Mouse (Mus musculus) frontal cortex, postnatal 36 days (tissue): ENCODE measurements at regions not wholly inside any gene's neighbourhood (a gene's known extent, or its start where the extent isn't known, plus 50 kb on each side); places are given as distances from the start of the nearest gene placed in this dataset.
A peak's percentile ranks its signal among the peaks of the same experiment; 100 is the strongest.

Source experiments
- DNase-seq, 2 experiments: peaks; one replicate each; pipeline ENCODE4 v3.0.0; 2022; ENCODE audit warnings: low spot score in 2 of 2

DNA sequence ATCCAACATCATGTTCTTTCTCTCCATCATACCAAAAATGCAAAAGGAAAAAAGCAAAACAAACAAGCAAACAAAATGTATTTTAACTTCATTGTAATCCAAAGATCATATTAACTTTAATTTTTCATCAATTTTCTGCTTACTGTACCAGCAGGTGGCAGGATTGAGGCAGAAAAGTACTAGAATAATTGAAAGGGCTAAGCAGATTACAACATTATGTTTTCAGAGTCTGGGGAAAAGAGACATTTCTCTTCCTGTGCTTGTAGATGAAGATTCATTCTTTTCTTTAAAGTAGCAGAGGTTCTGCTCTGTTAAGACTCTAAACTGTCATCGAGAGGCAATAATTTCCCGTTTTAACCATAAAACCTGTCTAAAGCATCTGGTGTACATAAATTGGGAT is 394.7 kb upstream of the Slitrk6 start:
- DNase-seq, result peak; percentile 9 to 42

DNA sequence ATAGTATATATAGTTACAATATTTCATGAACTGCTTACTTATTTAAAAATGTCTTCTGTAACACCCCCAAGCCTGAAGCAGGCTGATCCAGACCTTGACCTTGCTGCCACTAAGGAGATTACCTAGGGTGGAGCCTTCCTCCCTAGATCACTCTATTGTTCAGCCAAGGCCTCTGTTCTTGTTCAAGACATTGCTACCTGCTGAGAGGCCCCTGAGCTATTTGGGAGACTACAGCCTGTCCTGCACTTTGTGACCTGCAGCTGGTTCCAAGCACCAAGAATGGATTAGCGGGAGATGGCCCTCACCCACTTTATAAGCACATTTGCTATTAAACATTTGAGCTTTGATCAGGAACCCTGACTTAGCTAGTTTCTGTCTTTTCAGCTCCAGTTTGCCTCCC is 361.7 kb upstream of the Slitrk6 start:
- DNase-seq, result no peak

DNA sequence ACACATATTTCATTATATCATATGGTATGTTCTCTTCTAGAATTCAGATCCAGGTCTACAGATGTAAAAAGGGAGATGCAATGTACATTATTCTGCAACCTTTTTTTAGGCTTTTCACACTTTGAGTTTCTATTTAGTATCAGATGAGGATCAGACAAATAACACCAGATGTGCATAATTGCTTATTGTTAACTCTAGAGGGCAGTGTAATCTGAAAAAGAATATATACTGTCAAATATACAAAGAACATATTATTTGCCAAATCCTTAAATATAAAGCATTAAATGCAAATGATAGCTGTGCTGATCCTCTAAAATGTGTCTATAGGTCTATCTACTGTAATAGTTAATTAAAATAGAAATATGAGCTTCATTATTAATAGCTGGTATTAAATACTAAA is 348.6 kb upstream of the Slitrk6 start:
- DNase-seq, result no peak

DNA sequence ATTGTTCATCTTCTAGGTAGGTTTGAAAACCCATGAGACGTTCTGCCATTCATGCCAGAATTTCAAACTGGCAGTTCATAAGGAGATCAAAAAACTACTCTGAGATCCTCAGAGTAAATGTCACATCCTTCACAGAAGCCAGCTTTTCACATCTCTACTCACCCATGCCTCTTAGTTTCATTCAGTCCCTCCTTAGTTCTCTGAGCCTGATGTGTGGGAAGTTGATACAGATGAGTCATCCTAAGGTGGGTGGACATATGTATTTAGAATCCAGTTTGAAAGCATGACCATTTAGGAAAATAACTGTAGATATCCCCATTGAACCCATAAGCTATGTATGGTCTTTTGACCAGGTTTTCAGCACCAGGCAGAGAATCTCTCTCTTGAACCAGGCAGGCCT is 345.3 kb upstream of the Slitrk6 start:
- DNase-seq, result peak; percentile 4 to 10

DNA sequence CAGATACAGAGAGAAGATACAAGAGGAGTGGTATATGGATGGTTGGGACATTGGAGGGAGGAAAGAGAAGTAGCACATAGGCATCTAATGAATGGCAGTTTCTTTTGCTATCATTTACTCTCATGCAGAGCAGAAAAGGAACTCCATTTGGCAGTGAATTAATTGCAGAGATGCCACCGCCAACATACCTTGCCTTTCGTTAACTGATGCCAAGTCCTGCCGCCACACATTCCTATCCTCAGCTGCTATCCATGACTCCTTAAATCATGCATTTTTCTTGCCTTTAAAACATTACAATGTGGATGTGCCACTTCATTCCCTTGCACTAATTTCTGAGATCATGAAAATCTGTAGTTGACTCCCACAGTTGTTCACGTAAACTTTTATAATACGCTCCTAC is 341.3 kb upstream of the Slitrk6 start:
- DNase-seq, result peak in 1 of 2 experiments; percentile 29

DNA sequence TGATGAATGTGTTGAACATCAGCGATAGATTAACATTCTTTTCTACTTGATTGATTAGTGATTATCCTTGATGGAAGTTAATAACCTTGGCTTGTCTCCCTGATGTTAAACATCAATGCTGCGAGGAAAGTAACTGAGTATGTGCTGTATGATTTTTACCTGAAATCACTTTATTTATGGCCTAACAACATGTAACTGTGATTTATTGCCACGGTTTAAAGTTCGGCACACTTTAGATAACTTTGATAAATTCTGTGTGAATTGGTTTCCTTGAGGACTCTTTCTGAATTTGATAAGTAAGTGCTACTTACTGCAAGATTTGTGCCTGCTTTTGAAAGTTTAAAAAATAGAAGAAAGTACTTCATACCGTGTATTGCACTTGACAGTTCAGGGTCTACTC is 319.6 kb upstream of the Slitrk6 start:
- DNase-seq, result no peak

DNA sequence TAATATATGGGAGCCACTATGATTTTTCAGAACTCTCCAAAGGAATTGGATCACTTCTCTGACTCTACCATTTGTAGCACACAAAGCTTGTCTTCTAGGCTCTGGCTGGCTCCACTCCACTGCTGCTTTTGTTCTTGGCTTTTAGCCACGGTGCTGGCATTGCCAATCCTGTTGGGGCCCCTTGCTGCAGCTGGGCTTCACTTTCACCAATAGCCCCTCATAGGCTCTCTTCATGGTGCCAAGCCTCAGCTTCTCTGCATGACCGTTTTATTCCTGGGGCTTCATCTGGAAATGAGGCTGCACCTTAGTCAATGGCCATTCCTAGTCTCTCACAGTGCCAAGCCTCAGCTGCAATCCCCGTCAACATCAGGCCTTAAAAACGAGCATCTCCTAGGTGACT is 318.6 kb upstream of the Slitrk6 start:
- peak in 1 of 2 experiments; percentile 5 for DNase-seq
